Mouse (Mus musculus): ENCODE data around the gene Rnf150.

The Rnf150 gene

DNA sequence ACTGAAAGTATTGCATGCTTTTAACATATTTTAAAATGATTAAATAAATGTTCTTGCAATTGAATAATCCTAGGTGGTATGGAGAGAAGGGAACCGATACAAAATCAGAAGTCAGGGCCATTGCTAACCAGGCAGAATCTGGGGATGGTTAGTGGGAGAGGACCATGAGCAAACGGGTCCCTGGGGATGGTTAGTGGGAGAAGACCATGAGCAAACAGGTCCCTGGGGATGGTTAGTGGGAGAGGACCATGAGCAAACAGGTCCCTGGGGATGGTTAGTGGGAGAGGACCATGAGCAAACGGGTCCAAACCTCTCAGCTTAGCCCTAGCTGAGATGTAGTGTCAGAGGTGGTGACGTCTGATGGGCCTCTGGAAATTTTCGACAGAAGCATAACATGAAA lies 247.0 kb downstream of the Rnf150 start:
- DNase-seq (ENCODE audit: inconsistent age in 2 of 2, low spot score in 1 of 2), result no peak

GRCm38 (mm10) chr8:83135086-83135485 lies 271.9 kb downstream of the Rnf150 start:
- DNase-seq (ENCODE audit: inconsistent age in 2 of 2, low spot score in 1 of 2), result peak; percentile 42 to 81

DNA sequence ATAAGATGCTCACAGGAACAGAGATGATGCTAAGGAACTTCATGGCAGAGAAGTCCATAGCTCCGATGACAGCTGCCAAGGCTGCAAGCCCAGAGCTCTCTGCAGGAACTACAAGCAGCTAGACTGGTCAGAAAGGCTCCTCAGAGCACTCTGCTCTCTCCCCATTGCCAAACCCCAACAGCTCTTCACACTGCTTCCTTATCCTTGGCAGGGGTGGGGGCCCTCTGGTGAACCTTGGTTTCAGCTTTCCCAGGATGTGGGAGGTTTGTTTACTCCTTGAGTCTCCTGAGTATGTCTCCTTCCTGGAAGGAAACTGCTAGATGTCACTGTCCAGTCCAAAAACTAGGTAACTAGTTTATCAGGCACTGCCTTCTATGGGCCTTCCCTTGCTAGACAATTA lies 276.9 kb downstream of the Rnf150 start:
- DNase-seq (ENCODE audit: inconsistent age in 2 of 2, low spot score in 1 of 2), result no peak

- no peak for DNase-seq (ENCODE audit: inconsistent age in 2 of 2, low spot score in 1 of 2)
Measured at GRCm38 (mm10) chr8:83140701-83141111, 277.6 kb downstream of the Rnf150 start.
